Mouse (Mus musculus): Measurements from ENCODE around the gene Trir.

DNA sequence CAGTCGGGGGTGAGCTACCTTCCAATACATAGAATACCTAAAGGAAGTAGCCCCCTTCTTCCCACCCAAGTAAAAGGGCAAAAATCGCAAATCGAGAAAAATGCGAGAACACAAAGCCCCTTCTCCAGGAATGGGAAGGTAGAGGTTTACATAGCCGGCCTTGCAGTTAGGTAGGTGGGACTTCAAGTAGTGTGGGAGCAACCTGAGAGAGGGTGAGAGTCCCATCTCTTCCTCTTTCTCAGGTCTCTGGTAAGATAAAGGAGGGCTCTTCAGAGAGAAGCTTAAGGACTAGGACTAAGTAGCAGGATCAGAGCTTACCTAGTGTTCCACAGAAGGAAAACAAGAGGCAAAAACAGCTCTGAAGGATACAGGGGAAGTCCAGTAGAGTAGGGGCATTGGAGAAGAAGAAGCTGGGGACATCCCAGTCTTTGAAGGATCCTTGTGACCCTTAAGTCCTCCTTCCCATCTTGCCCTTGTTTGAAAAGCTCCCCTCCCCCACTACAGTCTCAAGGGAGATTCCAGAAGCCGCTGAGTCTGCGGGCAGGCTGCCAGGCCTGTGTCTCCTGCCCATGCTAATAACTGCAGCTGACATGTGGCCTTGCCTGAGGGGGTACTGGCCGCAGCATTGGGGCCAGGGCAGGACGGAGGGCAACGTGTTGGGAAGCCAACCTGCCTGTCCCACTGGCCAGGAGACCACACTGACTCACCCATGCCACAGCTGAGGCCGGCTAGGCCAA is 45.8 kb upstream of the Trir start:
- no peak for TF ChIP-seq POLR2A (IDR thresholded peaks at IDR 0.05; ENCODE audit: low read depth, low read length)
- no peak for TF ChIP-seq CTCF (IDR thresholded peaks at IDR 0.05; ENCODE audit: extremely low read depth, insufficient read depth, insufficient read length, insufficient replicate concordance)

All from spleen, adult 2 months (tissue).